Mouse (Mus musculus) right cerebral cortex, postnatal 25 days (tissue): ENCODE measurements at regions not wholly inside any gene's neighbourhood (a gene's known extent, or its start where the extent isn't known, plus 50 kb on each side); places are given as distances from the start of the nearest gene placed in this dataset.

Experiments
- DNase-seq: peaks from one replicate; pipeline ENCODE4 v3.0.0; 2022

DNA sequence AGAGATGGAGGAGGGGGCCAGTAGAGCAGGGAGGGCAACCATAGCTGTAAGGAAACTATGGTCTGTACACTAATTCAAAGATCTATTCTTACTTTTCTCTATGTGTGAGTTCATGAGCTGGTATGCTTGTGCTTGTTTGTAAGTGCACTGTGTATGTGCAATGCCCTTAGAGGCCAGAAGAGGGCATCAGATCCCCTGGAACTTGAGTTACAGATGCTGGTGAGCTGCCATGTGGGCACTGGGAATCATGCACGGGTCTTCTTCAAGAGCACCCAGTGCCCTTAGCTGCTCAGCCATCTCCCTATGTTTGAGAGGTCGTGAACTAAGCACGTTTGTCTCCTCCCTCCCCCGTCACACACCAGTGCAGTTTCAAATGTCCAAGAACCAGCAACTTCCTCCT is 68.9 kb downstream of the Tbx3 start:
- no peak for DNase-seq

DNA sequence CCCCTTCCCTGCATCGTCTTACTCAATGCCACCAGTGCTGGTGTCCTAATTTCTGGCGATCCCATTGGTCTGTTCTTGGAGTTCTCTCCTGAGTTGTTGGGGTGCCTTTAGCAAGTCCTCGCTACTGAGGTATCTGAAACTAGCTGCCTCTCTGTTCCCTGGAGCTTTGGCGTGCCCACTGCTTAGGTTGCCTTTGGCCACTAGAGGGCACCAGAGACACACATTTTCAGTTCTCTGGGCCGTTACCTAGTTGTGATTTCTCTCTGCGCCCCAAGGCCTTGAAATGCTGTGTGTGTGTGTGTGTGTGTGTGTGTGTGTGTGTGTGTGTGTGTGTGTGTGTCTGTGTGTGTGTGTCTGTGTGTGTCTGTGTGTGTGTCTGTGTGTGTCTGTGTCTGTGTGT is 70.6 kb downstream of the Tbx3 start:
- peak; percentile 36 for DNase-seq

- no peak for DNase-seq
Measured at GRCm38 (mm10) chr5:119743733-119744132, 73.3 kb downstream of the Tbx3 start.

- no peak for DNase-seq
Measured at GRCm38 (mm10) chr5:119747038-119747437, 76.6 kb downstream of the Tbx3 start.

- no peak for DNase-seq
Measured at GRCm38 (mm10) chr5:119748667-119749066, 78.2 kb downstream of the Tbx3 start.

- DNase-seq = no peak
Measured at GRCm38 (mm10) chr5:119749153-119749552, 78.7 kb downstream of the Tbx3 start.

- DNase-seq = no peak
Measured at GRCm38 (mm10) chr5:119755782-119756181, 76.7 kb upstream of the Tbx5 start.

GRCm38 (mm10) chr5:119758880-119759279 is 73.6 kb upstream of the Tbx5 start:
- no peak for DNase-seq

- DNase-seq = no peak
Measured at GRCm38 (mm10) chr5:119762102-119762501, 70.4 kb upstream of the Tbx5 start.

GRCm38 (mm10) chr5:119763337-119763736 is 69.1 kb upstream of the Tbx5 start:
- no peak for DNase-seq

DNA sequence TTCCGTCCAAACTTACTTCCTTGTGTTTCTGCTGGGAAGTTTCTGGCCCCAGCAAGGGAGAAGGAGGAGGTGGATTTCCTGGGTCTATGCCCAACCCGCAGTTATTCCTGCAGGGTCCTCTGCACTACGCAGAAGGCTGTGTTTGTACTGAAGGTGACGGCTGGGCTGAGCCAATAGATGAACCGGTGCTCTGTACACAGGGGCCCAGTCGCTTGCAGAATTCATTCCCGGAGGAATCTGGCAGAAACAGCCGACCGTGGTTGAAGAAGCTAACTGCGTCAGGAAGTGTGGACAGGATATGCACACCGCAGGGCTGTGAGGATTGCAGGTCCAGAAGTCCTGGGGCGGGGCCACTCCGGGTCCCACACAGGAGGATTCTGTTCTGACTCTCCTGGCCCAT is 66.1 kb upstream of the Tbx5 start:
- no peak for DNase-seq

- no peak for DNase-seq
Measured at GRCm38 (mm10) chr5:119770951-119771350, 61.5 kb upstream of the Tbx5 start.

- DNase-seq = no peak
Measured at GRCm38 (mm10) chr5:119776106-119776887, 56.2 kb upstream of the Tbx5 start.

GRCm38 (mm10) chr5:119777836-119778235 is 54.6 kb upstream of the Tbx5 start:
- no peak for DNase-seq

- no peak for DNase-seq
Measured at GRCm38 (mm10) chr5:119781375-119781774, 51.1 kb upstream of the Tbx5 start.
